Mouse (Mus musculus): ENCODE measurements around the gene Mchr1.

GRCm38 (mm10) chr15:81248341-81248679 lies 13.0 kb downstream of the Mchr1 start:
- TF ChIP-seq CTCF (IDR thresholded peaks at IDR 0.05) (no peak), EP300 (IDR thresholded peaks at IDR 0.05) (no peak)

Measured in lung, postnatal 0 days (tissue).